Mouse (Mus musculus) midbrain, embryonic 10.5 days (tissue): ENCODE data around the gene B4galt4. TPM values are rescaled to one million over a fixed set of nuclear protein-coding genes. Genes with fewer than 3 reads are reported as not detected.
A peak's percentile ranks its signal among the peaks of the same experiment; 100 is the strongest.
"Not testable (repeated sequence)": the region's sequence is repeated elsewhere in the genome, so short reads cannot be mapped to it uniquely, and the experiment has no call there.

Source experiments
- DNase-seq: peaks from one replicate; pipeline ENCODE4 v3.0.0-alpha.2; 2017; ENCODE audit warnings: low spot score
- H3K27ac ChIP-seq: fragments of 300-500 bp; sonication (generic); replicated peaks from 2 replicates; pipeline ENCODE4 v1.5.1; 2016; ENCODE audit warnings: mild to moderate bottlenecking
- H3K27me3 ChIP-seq: fragments of 300-500 bp; sonication (generic); 2 replicates; pipeline ENCODE4 v1.6.1; 2016; ENCODE audit warnings: low read depth, mild to moderate bottlenecking; ENCODE audit not compliant: poor library complexity, severe bottlenecking
- H3K36me3 ChIP-seq: fragments of 300-500 bp; sonication (generic); 2 replicates; pipeline ENCODE4 v1.6.1; 2016; ENCODE audit warnings: mild to moderate bottlenecking, moderate library complexity
- H3K4me1 ChIP-seq: fragments of 300-500 bp; sonication (generic); 2 replicates; pipeline ENCODE4 v1.6.1; 2016
- H3K4me3 ChIP-seq: fragments of 300-500 bp; sonication (generic); 2 replicates; pipeline ENCODE4 v1.5.1; 2016; ENCODE audit warnings: mild to moderate bottlenecking, moderate library complexity
- H3K9me3 ChIP-seq: fragments of 300-500 bp; sonication (generic); replicated peaks from 2 replicates; pipeline ENCODE4 v1.6.1; 2016; ENCODE audit warnings: mild to moderate bottlenecking
- WGBS: fragments of 180-500 bp; shearing (Covaris S2); methylation state at CpG from one replicate; pipeline ENCODE4 v1.1.7; 2016; 5-methylcytosine and 5-hydroxymethylcytosine counted together
- polyA plus RNA-seq: library from polyadenylated mRNA; unstranded; fragments of >200 nt; fragmentation: Nextera tagmentation; extraction: Ambion mirVana; gene quantifications from 2 replicates; pipeline ENCODE4 v1.2.1, GENCODE M21; 2016

The B4galt4 gene
- polyA plus RNA-seq, 1 experiment from 2014 or later: 20.8 TPM

DNA sequence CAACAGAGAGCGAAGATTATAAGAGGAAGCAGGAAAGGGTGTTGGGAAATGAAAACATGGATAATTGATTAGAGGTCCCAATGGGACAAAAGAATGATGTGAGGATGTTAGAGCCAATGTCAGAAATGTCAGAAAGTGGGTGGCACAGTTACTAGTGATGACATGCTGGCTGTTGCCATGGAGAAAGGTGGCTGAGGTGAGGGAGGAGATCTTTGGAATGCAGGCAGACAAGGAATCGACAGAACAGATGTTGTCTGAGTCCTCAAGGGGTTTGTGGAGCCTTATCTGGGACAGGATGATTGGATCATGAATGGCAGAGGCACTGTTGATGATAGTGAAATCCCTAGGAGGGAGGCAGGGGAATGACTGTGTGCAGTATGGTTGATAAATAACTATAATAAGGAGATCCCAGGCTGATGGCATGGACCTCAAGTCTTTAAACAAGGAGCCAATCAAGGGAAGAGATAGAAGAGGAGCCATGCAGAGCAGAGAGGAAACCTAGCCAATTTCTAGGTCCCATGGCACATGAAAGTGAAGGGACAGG lies 40.5 kb downstream of the B4galt4 start:
- no peaks in the 10 kb centered on the region for H3K27me3 ChIP-seq
- no peaks in the 10 kb centered on the region for H3K9me3 ChIP-seq
- no peaks in the 10 kb centered on the region for H3K36me3 ChIP-seq
- no peak for DNase-seq
- H3K4me3 ChIP-seq: no peak overlapping the region
- no peak overlapping the region for H3K27ac ChIP-seq
- WGBS: 69% methylated on average over 2 of the region's 2 CpGs
- H3K4me1 ChIP-seq: peaks cover 11% of the 10 kb centered on the region

DNA sequence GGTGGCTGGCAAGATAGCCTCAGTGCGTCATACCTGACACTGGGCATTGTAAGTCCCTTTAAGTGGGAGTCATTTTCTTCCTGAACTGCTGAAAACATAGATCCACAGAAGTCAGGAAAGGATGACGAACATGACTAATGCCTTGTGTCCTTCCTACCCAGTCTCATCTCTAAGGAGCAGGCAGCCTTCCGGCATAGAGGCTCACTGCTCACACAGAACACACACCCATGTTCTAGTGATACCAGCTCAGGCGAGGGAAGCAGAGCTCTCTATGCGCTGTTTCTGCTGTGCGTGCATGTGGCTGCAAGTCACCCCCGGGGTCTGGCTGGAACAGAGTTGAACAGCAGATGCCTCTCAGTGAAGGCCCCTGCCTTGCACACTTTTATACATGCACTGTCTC lies 43.2 kb downstream of the B4galt4 start:
- H3K27ac ChIP-seq: no peak overlapping the region
- peaks cover 9% of the 10 kb centered on the region for H3K4me1 ChIP-seq
- no peaks in the 10 kb centered on the region for H3K27me3 ChIP-seq
- DNase-seq: no peak
- H3K36me3 ChIP-seq: no peaks in the 10 kb centered on the region
- no peaks in the 10 kb centered on the region for H3K9me3 ChIP-seq
- WGBS: 87% methylated on average over 7 of the region's 7 CpGs
- no peak overlapping the region for H3K4me3 ChIP-seq

DNA sequence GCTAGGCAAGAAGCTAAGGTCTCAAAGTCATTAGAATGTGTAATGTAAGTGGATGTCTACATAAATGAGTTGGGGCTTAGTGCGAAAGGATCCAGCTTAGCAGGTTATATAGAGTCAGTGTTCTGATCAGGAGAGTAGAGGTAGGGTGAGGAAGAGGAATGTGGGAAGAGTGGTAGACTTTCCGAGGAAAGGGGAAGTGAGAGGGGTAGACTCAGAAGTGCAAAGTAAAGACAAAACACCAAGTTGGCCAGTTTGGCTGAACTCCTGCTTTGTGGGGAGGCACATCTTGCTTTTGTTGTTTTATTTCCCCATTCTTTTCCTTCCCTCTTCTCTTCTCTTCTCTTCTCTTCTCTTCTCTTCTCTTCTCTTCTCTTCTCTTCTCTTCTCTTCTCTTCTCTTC lies 47.0 kb downstream of the B4galt4 start:
- Histone ChIP-seq H3K36me3 (no peaks in the 10 kb centered on the region), H3K9me3 (no peaks in the 10 kb centered on the region), H3K27ac (no peak overlapping the region), H3K4me3 (no peak overlapping the region), H3K4me1 (peaks cover 9% of the 10 kb centered on the region), H3K27me3 (no peaks in the 10 kb centered on the region)
- DNase-seq: no peak
- WGBS: 86% methylated on average over 2 of the region's 2 CpGs

GRCm38 (mm10) chr16:38789966-38790365 lies 47.9 kb downstream of the B4galt4 start:
- no peaks in the 10 kb centered on the region for H3K9me3 ChIP-seq
- peaks cover 9% of the 10 kb centered on the region for H3K4me1 ChIP-seq
- H3K27ac ChIP-seq: no peak overlapping the region
- DNase-seq: no peak
- H3K36me3 ChIP-seq: no peaks in the 10 kb centered on the region
- H3K4me3 ChIP-seq: no peak overlapping the region
- no peaks in the 10 kb centered on the region for H3K27me3 ChIP-seq
- WGBS: 88% methylated on average over 3 of the region's 3 CpGs

- DNase-seq: no peak
- H3K9me3 ChIP-seq: no peaks in the 10 kb centered on the region
- H3K36me3 ChIP-seq: no peaks in the 10 kb centered on the region
- 80% methylated on average over 6 of the region's 6 CpGs for WGBS
- H3K27me3 ChIP-seq: no peaks in the 10 kb centered on the region
- no peak overlapping the region for H3K4me3 ChIP-seq
- H3K4me1 ChIP-seq: no peaks in the 10 kb centered on the region
- no peak overlapping the region for H3K27ac ChIP-seq
Observed at GRCm38 (mm10) chr16:38793120-38793519, 51.1 kb downstream of the B4galt4 start.

GRCm38 (mm10) chr16:38798957-38799450 lies 56.9 kb downstream of the B4galt4 start:
- Histone ChIP-seq H3K27ac (no peak overlapping the region), H3K36me3 (no peaks in the 10 kb centered on the region), H3K4me3 (no peak overlapping the region), H3K4me1 (0 out of 2 replicates have a peak, but pooled peaks cover 3% of the 10 kb centered on the region), H3K9me3 (no peaks in the 10 kb centered on the region), H3K27me3 (no peaks in the 10 kb centered on the region)
- WGBS: 78% methylated on average over 3 of the region's 3 CpGs
- no peak for DNase-seq

DNA sequence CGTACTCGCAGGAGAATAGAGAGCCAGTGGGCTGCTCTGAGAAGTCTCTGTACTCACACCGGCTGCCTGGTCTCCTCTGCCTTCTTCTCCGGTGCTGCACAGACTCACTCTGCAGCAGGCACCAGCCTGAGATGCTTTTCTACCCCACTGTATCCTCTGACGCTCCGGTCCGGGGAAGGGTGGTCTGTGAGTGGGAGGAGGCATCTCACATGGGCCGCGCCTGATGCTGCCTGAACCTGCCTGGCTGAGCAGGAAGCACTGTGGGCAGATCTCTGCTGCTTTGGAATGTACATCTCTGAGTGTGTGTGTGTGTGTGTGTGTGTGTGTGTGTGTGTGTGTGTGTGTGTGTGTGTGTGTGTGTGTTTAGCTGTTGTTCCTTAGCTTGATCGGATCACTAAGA lies 58.0 kb downstream of the B4galt4 start, which contains the start of gene Upk1b:
TSS of gene Upk1b (minus strand) at position 238 of the 400 bp plus-strand sequence.
- 56% methylated on average over 10 of the region's 10 CpGs for WGBS
- no peak for DNase-seq

GRCm38 (mm10) chr16:38807796-38808195 lies 65.7 kb downstream of the B4galt4 start:
- not testable (repeated sequence) for H3K27me3 ChIP-seq, H3K27ac ChIP-seq, DNase-seq, H3K4me1 ChIP-seq, H3K9me3 ChIP-seq, H3K4me3 ChIP-seq, H3K36me3 ChIP-seq
- WGBS: 88% methylated on average over 5 of the region's 5 CpGs

More for the DNA sequence above, 58.0 kb downstream of the B4galt4 start, which contains the start of gene Upk1b:
- no peaks in the 10 kb centered on the region for H3K36me3 ChIP-seq
- no peak within 1 kb of the TSS for H3K4me3 ChIP-seq
- H3K9me3 ChIP-seq: no peaks in the 10 kb centered on the region
- H3K27me3 ChIP-seq: no peaks in the 10 kb centered on the region
- H3K4me1 ChIP-seq: 0 out of 2 replicates have a peak, but pooled peaks cover 3% of the 10 kb centered on the region
- no peak within 1 kb of the TSS for H3K27ac ChIP-seq

GRCm38 (mm10) chr16:38810196-38810595 lies 68.1 kb downstream of the B4galt4 start:
- Histone ChIP-seq H3K9me3 (no peaks in the 10 kb centered on the region), H3K27ac (no peak overlapping the region), H3K27me3 (no peaks in the 10 kb centered on the region), H3K36me3 (no peaks in the 10 kb centered on the region), H3K4me1 (no peaks in the 10 kb centered on the region), H3K4me3 (no peak overlapping the region)
- no peak for DNase-seq
- 89% methylated on average over 5 of the region's 5 CpGs for WGBS

GRCm38 (mm10) chr16:38812521-38812920 lies 70.5 kb downstream of the B4galt4 start:
- H3K27ac ChIP-seq: no peak overlapping the region
- DNase-seq: peak; percentile 65
- H3K4me3 ChIP-seq: no peak overlapping the region
- 36% methylated on average over 8 of the region's 8 CpGs for WGBS
- peaks cover 11% of the 10 kb centered on the region for H3K4me1 ChIP-seq
- H3K36me3 ChIP-seq: no peaks in the 10 kb centered on the region
- no peaks in the 10 kb centered on the region for H3K9me3 ChIP-seq
- no peaks in the 10 kb centered on the region for H3K27me3 ChIP-seq

Other genes with a start within 250 kb of the B4galt4 start
- gene Timmdc1, start 219.6 kb upstream of the B4galt4 start, polyA plus RNA-seq: 35.4 and 38.4 TPM in 2 replicates
- gene Poglut1, start 192.0 kb upstream of the B4galt4 start, polyA plus RNA-seq: 68.2 and 73.0 TPM in 2 replicates
- gene Tmem39a, start 183.6 kb upstream of the B4galt4 start, polyA plus RNA-seq: 80.8 and 91.6 TPM in 2 replicates
- gene Arhgap31, start 29.0 kb upstream of the B4galt4 start, polyA plus RNA-seq: 7.3 and 8.7 TPM in 2 replicates
- gene Upk1b, start 58.1 kb downstream of the B4galt4 start, polyA plus RNA-seq: 0.86 and 1.1 TPM in 2 replicates
- not detected in 2 replicates for gene 4930435E12Rik, start 86.5 kb downstream of the B4galt4 start, polyA plus RNA-seq
- gene Igsf11, start 150.4 kb downstream of the B4galt4 start, polyA plus RNA-seq: 1.5 and 2.1 TPM in 2 replicates